Mouse (Mus musculus) testis, adult 2 months (tissue): ENCODE results near the gene Bcas1.

Experiments
- CTCF ChIP-seq: fragments of 200-500 bp; IDR thresholded peaks from 2 replicates; pipeline ENCODE4 v1.5.1; 2012; ENCODE audit warnings: low read depth, mild to moderate bottlenecking, inconsistent platforms, low read length, moderate library complexity; ENCODE audit not compliant: control insufficient read depth, insufficient read depth, insufficient replicate concordance
- POLR2A ChIP-seq: fragments of 200-500 bp; IDR thresholded peaks from 2 replicates; pipeline ENCODE4 v1.6.1; 2012; ENCODE audit warnings: low read depth, mild to moderate bottlenecking, inconsistent platforms, low read length, moderate library complexity; ENCODE audit not compliant: control insufficient read depth

DNA sequence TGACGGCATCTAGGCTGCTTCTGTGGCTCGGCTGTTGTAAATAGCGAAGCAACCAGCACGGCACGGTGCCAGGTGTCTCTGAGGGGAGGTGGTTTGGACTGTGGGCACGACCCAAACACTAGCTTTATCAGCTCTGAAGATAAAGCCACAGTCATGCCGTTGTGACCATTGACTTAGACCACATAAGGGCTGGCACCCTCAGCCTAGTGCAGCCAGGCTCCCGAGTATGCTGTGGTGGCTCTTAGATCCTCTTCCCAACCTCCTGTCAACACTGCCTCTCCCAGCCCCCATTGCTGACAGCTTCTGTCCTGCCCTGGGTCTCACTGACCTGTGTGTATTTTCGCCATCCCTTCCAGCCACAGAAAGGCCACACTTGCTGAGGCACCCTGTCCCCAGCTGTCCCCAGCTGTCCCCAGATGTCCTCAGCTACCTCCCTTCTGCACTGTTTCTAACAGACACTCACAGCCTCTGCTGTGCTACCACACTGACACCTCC is 91.3 kb downstream of the Bcas1 start:
- TF ChIP-seq CTCF (no peak), POLR2A (no peak)
